Mouse (Mus musculus) hindbrain, embryonic 10.5 days (tissue): ENCODE measurements at regions not wholly inside any gene's neighbourhood (a gene's known extent, or its start where the extent isn't known, plus 50 kb on each side); places are given as distances from the start of the nearest gene placed in this dataset.
"Not testable (repeated sequence)": the region's sequence is repeated elsewhere in the genome, so short reads cannot be mapped to it uniquely, and the experiment has no call there.

ENCODE experiments used
- DNase-seq: peaks from one replicate; pipeline ENCODE4 v3.0.0-alpha.2; 2017; ENCODE audit warnings: low spot score
- H3K27ac ChIP-seq: fragments of 300-500 bp; sonication (generic); 2 replicates; pipeline ENCODE4 v1.5.1; 2016; ENCODE audit warnings: mild to moderate bottlenecking, moderate library complexity
- H3K27me3 ChIP-seq: fragments of 300-500 bp; sonication (generic); 2 replicates; pipeline ENCODE4 v1.6.1; 2016; ENCODE audit warnings: mild to moderate bottlenecking; ENCODE audit not compliant: poor library complexity, insufficient read depth, severe bottlenecking
- H3K36me3 ChIP-seq: fragments of 300-500 bp; sonication (generic); 2 replicates; pipeline ENCODE4 v1.6.1; 2016; ENCODE audit warnings: mild to moderate bottlenecking, moderate library complexity
- H3K4me1 ChIP-seq: fragments of 300-500 bp; sonication (generic); replicated peaks from 2 replicates; pipeline ENCODE4 v1.6.1; 2016; ENCODE audit warnings: mild to moderate bottlenecking
- H3K4me3 ChIP-seq: fragments of 300-500 bp; sonication (generic); 2 replicates; pipeline ENCODE4 v1.5.1; 2016; ENCODE audit warnings: mild to moderate bottlenecking, moderate library complexity
- H3K9me3 ChIP-seq: fragments of 300-500 bp; sonication (generic); 2 replicates; pipeline ENCODE4 v1.6.1; 2016; ENCODE audit warnings: mild to moderate bottlenecking, moderate library complexity
- WGBS: fragments of 180-500 bp; shearing (Covaris S2); methylation state at CpG from one replicate; pipeline ENCODE4 v1.1.7; 2016; 5-methylcytosine and 5-hydroxymethylcytosine counted together

GRCm38 (mm10) chr11:41261254-41261653 lies 506.1 kb upstream of the Ccng1 start:
- H3K36me3 ChIP-seq = no peaks in the 10 kb centered on the region
- H3K27ac ChIP-seq = no peak overlapping the region
- no peaks in the 10 kb centered on the region for H3K9me3 ChIP-seq
- no peak overlapping the region for H3K4me3 ChIP-seq
- H3K4me1 ChIP-seq = no peaks in the 10 kb centered on the region
- 85% methylated on average over 4 of the region's 4 CpGs for WGBS
- no peaks in the 10 kb centered on the region for H3K27me3 ChIP-seq
- DNase-seq = no peak

DNA sequence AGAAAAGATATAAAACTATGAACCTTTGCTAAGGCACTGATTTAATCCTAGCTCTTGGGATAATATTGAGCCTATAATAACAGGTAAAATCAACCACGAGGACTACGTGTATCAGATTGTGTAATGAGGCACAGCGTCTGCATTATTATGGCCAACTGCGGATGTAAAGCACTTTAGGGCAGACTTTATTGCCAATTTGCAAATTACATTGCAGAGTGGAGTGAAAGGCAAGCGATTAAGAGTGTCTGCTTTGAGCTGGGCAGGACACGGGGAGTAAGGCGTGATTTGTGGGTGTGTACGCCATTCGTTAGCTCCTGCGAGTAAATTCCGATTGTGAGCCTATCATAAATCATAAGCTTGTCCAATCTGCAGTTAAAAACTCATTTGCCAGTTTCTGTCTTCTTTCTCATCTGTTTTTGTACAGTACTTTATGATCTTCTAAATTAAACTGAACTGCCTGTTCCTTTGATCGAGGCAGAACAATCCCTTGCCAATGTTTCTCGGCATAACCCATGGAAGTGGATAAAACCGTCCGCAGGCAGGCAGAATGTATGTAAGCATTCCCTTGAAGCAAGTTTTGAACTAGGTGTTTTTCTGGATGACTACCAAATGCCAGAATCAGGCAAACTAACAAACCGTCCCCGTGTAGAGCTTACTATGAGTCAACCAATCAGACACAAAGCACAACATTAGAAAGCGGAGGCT lies 505.0 kb upstream of the Ccng1 start:
- Histone ChIP-seq H3K27ac (no peak overlapping the region), H3K4me1 (no peaks in the 10 kb centered on the region), H3K36me3 (no peaks in the 10 kb centered on the region), H3K27me3 (no peaks in the 10 kb centered on the region), H3K4me3 (no peak overlapping the region), H3K9me3 (no peaks in the 10 kb centered on the region)
- WGBS = 93% methylated on average over 18 of the region's 18 CpGs
- DNase-seq = no peak

DNA sequence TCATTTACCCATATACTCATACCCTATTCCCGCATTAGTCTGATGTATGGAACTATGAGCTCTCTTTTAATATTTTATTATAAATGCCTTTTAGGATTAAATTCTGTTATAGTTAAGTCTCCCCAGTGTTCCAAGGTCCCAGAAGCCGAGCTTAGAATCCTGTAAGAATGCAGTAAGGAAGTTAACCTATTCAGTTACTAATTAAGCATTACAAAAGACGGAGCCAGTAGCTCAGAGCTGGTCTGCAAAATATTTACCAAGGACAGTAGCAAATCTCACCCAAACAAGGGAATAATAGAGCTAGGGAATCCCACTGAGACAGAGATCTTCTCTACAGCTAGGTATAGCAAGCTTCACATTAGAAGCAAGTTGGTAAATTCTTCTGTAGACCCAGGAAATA lies 459.4 kb upstream of the Ccng1 start:
- H3K36me3 ChIP-seq, H3K27me3 ChIP-seq, H3K4me1 ChIP-seq, H3K27ac ChIP-seq, H3K9me3 ChIP-seq, H3K4me3 ChIP-seq, DNase-seq: not testable (repeated sequence)
- 46% methylated on average over 3 of the region's 3 CpGs for WGBS

- no peaks in the 10 kb centered on the region for H3K9me3 ChIP-seq
- no peak for DNase-seq
- H3K27ac ChIP-seq = no peak overlapping the region
- no peaks in the 10 kb centered on the region for H3K36me3 ChIP-seq
- no peaks in the 10 kb centered on the region for H3K4me1 ChIP-seq
- WGBS = 98% methylated on average over 1 of the region's 1 CpGs
- no peaks in the 10 kb centered on the region for H3K27me3 ChIP-seq
- H3K4me3 ChIP-seq = no peak overlapping the region
Measured at GRCm38 (mm10) chr11:41202228-41202627, 447.1 kb upstream of the Ccng1 start.

DNA sequence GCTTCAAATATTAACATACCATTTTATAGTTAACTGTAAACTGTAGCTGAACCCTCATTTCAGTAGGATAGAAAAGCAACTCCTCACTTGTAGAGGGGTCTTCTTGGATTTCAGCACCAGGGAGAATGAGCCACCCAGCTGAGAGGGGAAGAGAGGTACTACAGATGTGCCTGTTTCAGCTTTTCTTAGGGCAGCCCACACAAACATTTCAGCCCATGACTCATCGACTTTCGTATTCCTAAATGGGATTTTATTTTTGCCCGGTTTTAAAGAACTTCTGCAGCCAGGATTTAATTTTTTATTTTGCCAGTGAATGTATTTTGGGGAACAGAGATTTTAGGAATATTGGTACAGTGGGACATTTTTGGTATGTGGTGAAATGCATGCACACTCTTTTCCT lies 438.9 kb upstream of the Ccng1 start:
- H3K4me1 ChIP-seq = no peaks in the 10 kb centered on the region
- H3K4me3 ChIP-seq = no peak overlapping the region
- no peak for DNase-seq
- H3K9me3 ChIP-seq = no peaks in the 10 kb centered on the region
- no peak overlapping the region for H3K27ac ChIP-seq
- 84% methylated on average over 3 of the region's 3 CpGs for WGBS
- no peaks in the 10 kb centered on the region for H3K27me3 ChIP-seq
- no peaks in the 10 kb centered on the region for H3K36me3 ChIP-seq

GRCm38 (mm10) chr11:41160492-41161175 lies 405.5 kb upstream of the Ccng1 start:
- H3K36me3 ChIP-seq = no peaks in the 10 kb centered on the region
- DNase-seq = no peak
- H3K4me3 ChIP-seq = no peak overlapping the region
- 48% methylated on average over 2 of the region's 2 CpGs for WGBS
- H3K27ac ChIP-seq = peak overlapping the region; percentile 65
- H3K27me3 ChIP-seq = no peaks in the 10 kb centered on the region
- peaks cover 15% of the 10 kb centered on the region for H3K4me1 ChIP-seq
- no peaks in the 10 kb centered on the region for H3K9me3 ChIP-seq

GRCm38 (mm10) chr11:41159927-41160326 lies 404.8 kb upstream of the Ccng1 start:
- DNase-seq = no peak
- peak overlapping the region; percentile 65 for H3K27ac ChIP-seq
- no peaks in the 10 kb centered on the region for H3K27me3 ChIP-seq
- H3K36me3 ChIP-seq = no peaks in the 10 kb centered on the region
- no peaks in the 10 kb centered on the region for H3K9me3 ChIP-seq
- H3K4me3 ChIP-seq = no peak overlapping the region
- 74% methylated on average over 1 of the region's 1 CpGs for WGBS
- peaks cover 15% of the 10 kb centered on the region for H3K4me1 ChIP-seq

GRCm38 (mm10) chr11:41158761-41159596 lies 403.9 kb upstream of the Ccng1 start:
- DNase-seq = no peak
- H3K27ac ChIP-seq = no peak overlapping the region
- H3K4me3 ChIP-seq = no peak overlapping the region

GRCm38 (mm10) chr11:41157321-41157720 lies 402.2 kb upstream of the Ccng1 start:
- Histone ChIP-seq H3K4me3 (no peak overlapping the region), H3K27ac (no peak overlapping the region), H3K4me1 (peaks cover 15% of the 10 kb centered on the region), H3K27me3 (no peaks in the 10 kb centered on the region), H3K9me3 (no peaks in the 10 kb centered on the region), H3K36me3 (no peaks in the 10 kb centered on the region)
- 95% methylated on average over 11 of the region's 11 CpGs for WGBS
- no peak for DNase-seq

More at GRCm38 (mm10) chr11:41158761-41159596, 403.9 kb upstream of the Ccng1 start:
- Histone ChIP-seq H3K9me3 (no peaks in the 10 kb centered on the region), H3K27me3 (no peaks in the 10 kb centered on the region), H3K36me3 (no peaks in the 10 kb centered on the region), H3K4me1 (peaks cover 15% of the 10 kb centered on the region)
- 77% methylated on average over 4 of the region's 4 CpGs for WGBS
